Mouse (Mus musculus) layer of hippocampus, adult 11-12 months (tissue): ENCODE measurements around the gene Zdhhc18.

Experiments used
- DNase-seq: peaks from one replicate; pipeline ENCODE4 v3.0.0; 2022; ENCODE audit warnings: low spot score

The Zdhhc18 gene

DNA sequence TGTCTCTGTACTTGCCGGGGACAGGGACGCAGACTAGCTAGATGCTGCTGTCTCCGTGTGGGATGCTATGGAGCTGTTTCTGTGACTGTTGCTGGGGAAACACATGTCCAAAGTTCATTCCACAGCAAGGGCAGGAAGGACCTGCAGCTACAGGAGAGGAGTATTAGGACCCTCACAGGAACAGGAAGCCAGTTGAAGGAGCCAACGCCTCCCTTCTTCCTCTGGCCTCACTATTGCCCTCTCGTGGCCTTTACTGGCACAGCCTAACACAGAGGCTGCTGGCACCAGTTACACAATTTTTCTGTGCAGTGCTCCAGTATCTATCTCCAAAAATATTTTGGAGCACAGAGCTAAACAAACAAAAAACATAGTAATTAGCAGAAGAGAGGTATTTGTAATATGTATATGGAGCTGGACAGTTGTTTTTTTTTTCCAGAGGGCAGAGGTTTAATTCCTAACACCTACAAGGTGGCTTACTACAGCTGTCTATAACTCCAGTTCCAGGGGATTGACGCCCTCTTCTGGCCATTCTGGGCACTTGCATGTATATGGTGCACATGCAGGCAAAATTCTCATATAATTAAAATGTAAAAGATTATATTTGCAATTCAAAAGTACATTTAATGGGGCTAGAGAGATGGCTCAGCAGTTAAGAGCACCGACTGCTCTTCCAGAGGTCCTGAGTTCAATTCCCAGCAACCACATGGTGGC, at the start of gene Zdhhc18:
Zdhhc18 (minus strand) TSS at position 166 of the 711 bp plus-strand sequence.
- DNase-seq, result peak; percentile 84

- DNase-seq, result no peak
Observed at GRCm38 (mm10) chr4:133695363-133695762, 45.4 kb upstream of the Zdhhc18 start.

DNA sequence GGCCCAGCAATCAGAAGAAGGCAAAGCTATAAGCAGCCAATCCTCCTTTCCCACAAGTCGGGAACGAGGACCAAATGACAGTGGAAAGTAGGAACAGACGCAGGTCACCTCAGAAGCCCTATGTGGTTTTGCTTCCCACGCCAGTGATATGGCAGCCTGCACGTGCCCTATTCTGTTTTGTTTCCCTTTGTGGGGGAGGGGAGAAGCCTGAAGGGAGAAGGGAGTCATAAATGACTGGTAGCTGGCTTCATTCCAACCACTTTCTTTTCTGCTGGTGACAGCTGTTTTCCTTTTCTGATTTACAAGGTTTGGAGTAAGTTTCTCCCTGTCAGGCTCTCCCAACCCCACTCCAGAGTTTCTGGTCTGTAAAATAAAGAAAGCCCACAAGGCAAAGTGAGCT, 40.3 kb upstream of the Zdhhc18 start:
- DNase-seq, result no peak

DNA sequence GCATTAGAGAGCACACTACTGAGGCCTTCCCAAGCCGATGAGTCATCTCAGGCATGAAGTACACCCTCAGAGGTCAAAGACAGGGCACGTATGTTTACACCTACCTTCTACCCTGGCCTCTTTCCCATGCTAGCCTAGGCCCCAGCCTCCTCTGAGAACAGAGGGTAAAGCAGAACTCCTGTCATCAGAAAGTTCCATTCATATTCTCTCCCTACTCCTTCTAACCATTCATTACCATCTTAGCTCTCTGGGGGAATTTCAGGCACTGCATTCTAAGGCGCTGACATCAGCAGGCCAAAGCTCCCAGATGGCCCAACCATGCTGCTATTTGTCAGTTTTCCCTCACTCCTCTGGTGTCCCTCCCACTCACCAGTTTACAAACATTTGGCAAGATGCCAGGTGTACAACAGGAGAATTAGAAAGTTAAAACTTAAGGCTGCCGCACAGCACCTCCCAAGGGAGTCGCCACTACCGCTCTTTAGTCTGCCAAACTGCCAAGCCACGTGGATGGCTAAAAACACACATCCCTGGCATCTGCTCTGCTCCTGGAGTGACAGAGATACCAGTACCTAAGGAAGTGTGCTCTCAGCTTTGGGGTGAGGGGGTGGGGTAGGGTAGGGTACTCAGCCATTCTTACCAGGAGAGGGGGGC, 38.6 kb upstream of the Zdhhc18 start:
- no peak for DNase-seq

- no peak for DNase-seq
Observed at GRCm38 (mm10) chr4:133687126-133687525, 37.2 kb upstream of the Zdhhc18 start.

DNA sequence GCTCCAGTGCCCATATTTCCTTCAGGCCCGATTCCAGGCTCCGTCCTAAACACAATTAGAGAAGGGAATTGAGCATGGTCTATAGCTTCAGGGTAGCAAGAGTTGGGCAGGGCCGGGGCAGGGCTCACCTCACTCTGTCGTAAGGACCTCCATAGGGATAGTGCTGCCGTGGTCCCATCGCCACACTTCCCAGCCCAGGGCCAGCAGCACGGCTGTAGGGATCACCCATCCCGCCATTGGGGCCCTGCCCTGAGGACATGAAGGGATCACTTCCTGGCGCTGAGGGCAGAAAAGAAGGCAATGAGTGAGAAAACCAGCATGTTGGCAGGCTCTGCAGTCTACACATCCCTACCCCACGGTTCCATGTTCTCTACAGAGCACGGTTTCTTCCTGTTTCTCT, 36.6 kb upstream of the Zdhhc18 start:
- DNase-seq, result no peak

DNA sequence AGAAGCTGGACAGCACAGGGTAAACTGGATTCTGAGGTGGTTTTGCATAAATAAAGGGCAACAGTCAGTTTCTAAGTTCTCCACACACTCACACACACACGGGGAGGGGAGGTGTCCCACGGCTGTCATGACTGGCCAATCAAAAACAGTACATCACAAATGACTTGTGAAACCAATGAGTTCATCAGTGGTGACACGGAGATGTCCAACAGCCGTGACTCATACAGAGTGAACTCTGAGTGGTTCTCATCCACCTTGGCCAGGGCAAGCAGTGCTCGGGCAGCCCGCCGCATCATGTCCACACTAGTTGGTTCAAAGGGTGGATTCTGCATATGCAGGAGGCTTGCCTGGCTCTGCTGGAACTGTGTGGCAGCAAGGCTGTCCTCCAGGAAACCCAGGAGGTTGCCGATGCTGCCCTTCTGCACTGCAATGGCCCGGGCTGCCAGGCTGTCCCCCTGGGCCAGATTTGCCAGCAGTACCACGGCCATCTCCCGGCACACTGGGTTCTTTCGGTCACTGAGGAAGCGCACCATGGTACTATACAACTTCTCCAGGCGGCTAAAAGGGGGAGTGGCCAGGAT, 30.3 kb upstream of the Zdhhc18 start:
- DNase-seq, result no peak

- DNase-seq, result no peak
Observed at GRCm38 (mm10) chr4:133679629-133680028, 29.7 kb upstream of the Zdhhc18 start.

DNA sequence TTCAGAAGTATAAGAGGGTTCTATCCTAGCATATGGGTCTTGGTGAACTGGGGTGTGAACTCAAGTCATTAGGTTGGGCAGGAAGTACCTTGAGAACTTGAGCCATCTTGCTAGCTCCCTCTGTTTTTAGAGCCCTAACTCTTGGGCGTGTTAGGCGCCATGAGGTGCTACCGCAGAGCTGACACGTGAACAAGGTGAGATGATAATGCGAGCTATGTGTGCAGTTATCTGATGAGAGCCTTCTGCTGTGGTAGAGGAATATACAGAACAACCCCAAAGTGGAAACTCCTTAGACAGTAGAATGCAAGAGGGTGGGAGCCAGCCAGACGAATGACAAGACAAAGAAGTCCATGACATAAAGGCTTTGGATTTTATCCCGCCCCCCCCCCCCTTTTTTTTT, 27.3 kb upstream of the Zdhhc18 start:
- no peak for DNase-seq

GRCm38 (mm10) chr4:133676189-133676588, 26.2 kb upstream of the Zdhhc18 start:
- DNase-seq, result no peak

- peak; percentile 36 for DNase-seq
Observed at GRCm38 (mm10) chr4:133675594-133676016, 25.7 kb upstream of the Zdhhc18 start.

DNA sequence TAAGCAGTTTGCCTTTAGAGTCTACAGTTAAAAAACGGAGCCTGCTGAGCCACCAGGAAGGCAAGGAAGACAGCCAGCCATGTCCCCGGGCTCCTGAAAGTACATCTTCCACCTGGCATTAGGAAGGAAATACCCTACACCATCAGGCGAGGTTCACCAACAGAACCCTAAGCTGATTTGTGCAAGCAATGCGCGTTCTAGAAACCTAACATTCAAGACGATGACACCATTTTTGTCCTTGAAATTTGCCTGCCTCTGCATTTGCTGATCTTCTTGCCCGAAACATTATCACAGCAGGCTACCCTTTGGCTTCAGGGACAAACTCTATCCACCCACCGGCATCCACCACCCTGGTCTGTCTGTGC, 24.4 kb upstream of the Zdhhc18 start:
- DNase-seq, result no peak

DNA sequence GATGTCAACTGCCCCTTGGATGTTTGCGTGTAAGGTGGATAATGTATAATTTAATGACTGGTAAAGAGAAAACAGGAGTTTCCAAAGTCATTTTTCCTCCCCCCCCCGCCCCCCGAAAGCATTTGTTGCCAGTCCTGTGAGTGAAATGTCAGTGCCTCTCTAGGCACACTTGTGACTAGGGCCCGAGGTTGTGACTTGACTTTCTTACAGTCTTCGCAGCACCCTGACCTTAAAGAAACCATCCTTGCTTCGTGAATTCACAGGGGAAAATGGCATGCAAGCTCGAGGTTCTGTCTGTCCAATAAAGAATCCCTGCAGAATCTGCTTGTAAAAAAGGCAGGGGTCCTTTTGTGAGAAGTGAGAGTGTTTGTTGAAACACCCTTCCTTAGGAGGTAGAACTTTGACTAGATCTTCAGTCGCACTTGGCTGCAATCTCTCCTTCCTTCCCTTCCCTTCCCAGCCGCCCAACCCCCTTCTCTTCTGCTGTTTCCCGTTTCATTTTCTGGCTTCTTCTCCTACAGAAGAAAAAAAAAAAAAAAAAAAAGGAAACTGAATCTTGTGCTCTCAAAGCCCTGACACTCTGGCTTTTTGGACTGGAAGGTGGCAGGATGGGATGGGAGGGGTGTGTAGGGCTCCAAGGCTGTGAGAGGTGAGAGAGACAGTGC, 23.8 kb upstream of the Zdhhc18 start:
- DNase-seq, result peak; percentile 51

DNA sequence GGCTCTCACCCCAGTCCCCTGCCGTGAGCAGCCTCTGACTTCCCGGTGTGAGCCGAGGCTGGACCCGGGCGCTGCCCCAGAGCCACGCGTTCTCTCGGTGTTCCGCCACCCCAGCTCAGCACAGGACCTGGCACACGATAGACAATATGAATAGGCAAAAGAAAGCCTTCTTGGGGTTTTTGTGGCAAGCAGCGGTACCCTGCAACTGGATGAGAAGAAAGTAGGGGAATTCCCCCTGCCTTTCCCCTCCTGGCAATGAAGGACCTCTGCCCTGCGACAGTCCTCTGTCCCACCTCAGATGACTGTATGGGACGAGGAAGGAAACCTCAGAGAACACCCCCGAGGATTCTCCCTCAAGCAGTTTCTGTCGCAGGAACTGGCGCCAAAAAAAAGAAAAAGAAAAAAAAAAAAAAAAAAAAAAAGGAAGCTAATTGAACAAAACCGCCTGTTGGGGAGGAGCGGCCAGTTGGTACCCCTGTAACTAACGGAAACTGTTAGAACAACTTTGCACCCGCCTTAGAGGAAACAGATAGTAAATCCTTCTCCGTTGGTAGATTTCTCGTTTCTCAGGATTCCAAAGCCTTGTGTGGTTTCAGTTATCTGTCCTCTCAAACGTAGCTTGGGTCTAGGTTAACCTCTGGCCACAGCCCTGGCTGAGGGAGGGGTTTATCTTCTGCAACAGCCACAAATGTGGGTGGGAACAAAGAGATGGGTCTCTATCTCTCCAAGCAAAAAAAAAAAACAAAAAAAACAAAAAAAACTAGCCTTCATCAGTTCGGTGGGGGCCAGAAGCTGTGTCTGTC, 23.1 kb upstream of the Zdhhc18 start:
- DNase-seq, result peak; percentile 50

DNA sequence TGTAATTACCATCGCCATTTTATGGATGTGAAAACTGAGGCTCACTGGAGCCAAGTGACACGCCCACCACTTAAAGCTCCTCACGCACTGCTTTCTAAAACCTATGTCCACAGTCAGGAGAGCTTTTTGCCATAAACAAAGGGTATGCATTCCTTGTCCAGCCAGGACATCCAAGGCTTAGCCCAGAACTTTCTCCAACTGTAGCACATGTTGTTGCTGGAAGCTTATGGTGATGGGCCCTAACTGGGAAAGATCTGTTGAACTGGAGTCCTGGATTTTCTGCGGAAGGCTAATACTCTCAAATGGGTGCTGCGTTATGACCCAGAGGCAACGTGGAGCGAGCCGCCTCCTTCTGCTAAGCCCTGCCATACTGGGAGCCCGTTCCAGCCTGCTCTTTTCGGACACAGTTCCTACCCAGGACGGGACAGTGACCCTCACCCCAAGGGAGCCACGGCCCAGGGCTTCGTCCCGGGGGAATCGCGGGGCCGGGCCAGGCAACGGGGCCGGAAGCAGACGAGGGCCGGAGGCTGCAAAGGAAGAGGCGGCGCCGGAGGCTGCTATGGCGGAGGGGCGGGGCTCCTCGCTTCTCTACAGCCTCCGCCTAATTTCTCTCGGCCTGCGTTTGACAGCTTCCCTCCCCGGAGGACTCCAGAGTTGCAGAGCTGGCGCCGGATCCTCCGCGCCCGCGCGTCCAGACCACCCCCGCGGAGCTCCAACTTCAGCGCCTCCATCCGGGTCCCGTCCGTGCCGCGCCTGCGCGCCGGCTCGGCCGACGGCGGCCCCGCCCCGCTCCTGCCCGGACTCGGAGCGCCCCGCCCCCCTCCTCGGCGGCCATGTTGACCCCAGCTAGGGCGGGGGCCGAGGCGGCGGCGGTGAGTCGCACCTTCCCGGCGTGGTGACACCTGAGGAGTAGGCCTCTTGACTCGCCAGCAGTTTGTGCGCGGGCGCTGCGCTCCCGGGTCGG, 22.2 kb upstream of the Zdhhc18 start, which contains the start of gene Pigv:
Pigv (minus strand) TSS at position 767 of the 964 bp plus-strand sequence.
- peak; percentile 94 for DNase-seq

GRCm38 (mm10) chr4:133671184-133671880, 21.4 kb upstream of the Zdhhc18 start:
- DNase-seq, result peak; percentile 90

- DNase-seq, result no peak
Observed at GRCm38 (mm10) chr4:133669652-133670210, 19.8 kb upstream of the Zdhhc18 start.

GRCm38 (mm10) chr4:133668537-133668936, 18.6 kb upstream of the Zdhhc18 start:
- no peak for DNase-seq

- no peak for DNase-seq
Observed at GRCm38 (mm10) chr4:133666199-133666598, 16.2 kb upstream of the Zdhhc18 start.

DNA sequence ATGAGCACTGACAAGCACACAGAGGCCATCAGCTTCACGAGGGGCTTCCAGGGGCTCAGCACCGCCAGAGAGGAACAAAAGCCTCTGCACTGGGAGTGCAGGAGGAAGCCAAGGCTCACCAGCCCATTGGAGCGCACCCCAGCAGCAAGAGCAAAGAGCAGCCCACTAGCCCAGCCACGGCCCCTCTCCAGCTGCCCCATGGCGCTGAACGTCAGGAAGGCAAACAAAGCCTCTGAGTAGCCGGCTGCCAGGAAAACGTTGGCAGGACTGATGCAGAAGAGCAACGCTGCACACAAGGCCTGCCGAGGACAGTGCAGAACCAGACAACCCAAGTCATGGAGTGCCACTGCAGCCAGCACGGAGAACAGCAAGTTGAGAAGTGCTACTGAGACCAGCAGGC, 15.2 kb upstream of the Zdhhc18 start:
- no peak for DNase-seq
